ENCODE assay signal across 22 mouse cellular contexts in genomic region chr7:126499416-126499815, GRCm38 (mm10).
"Had no signal": no experiment of that assay in that cellular context is flagged by ENCODE, and none has a peak within 500 bp of the region (broad histone marks: within the 10 kb centered on the region; RNA-seq: fewer than 3 reads in every experiment).

No protein-coding gene starts in this region.

- H3K9ac ChIP-seq: heart, embryonic 12.5 days; hindbrain, embryonic 13.5 days; hindbrain, embryonic 15.5 days; kidney, embryonic 15.5 days; limb, embryonic 13.5 days; limb, embryonic 15.5 days had no signal

- ATAC-seq: hindbrain, postnatal 0 days; intestine, embryonic 16.5 days had no signal

- H3K4me2 ChIP-seq: heart, embryonic 12.5 days; hindbrain, embryonic 13.5 days; hindbrain, embryonic 15.5 days; kidney, embryonic 15.5 days; limb, embryonic 13.5 days; limb, embryonic 15.5 days had no signal

- H3K4me3 ChIP-seq: heart, embryonic 10.5 days; heart, embryonic 12.5 days; hindbrain, embryonic 13.5 days; hindbrain, embryonic 15.5 days; kidney, embryonic 15.5 days; limb, embryonic 13.5 days; limb, embryonic 15.5 days had no signal

- H3K27me3 ChIP-seq: heart, embryonic 12.5 days; hindbrain, embryonic 13.5 days; hindbrain, embryonic 15.5 days; kidney, embryonic 15.5 days; limb, embryonic 13.5 days; limb, embryonic 15.5 days had no signal

- DNase-seq: gastrocnemius, postnatal 14 days; gastrocnemius, postnatal 36 days; heart, adult 18-20 months; heart, postnatal 10 days; kidney, adult 11 months; kidney, adult 2 months; kidney, adult 9 months; kidney, postnatal 14 days; kidney, postnatal 36 days; layer of hippocampus, adult 9-11 months; layer of hippocampus, postnatal 36 days; left cerebral cortex, postnatal 4 days had no signal

- H3K9me3 ChIP-seq: heart, embryonic 10.5 days; heart, embryonic 12.5 days; hindbrain, embryonic 13.5 days; hindbrain, embryonic 15.5 days; kidney, embryonic 15.5 days; limb, embryonic 13.5 days; limb, embryonic 15.5 days had no signal

- H3K27ac ChIP-seq: heart, embryonic 10.5 days; hindbrain, embryonic 13.5 days; hindbrain, embryonic 15.5 days; hindbrain, postnatal 0 days; kidney, embryonic 15.5 days; kidney, postnatal 0 days; limb, embryonic 13.5 days; limb, embryonic 15.5 days had no signal
